Mouse (Mus musculus) gastrocnemius, postnatal 10 days (tissue): ENCODE results near the gene Wdr18. TPM values are rescaled to one million over a fixed set of nuclear protein-coding genes. Genes with fewer than 3 reads are reported as not detected.

Experiments
- DNase-seq: peaks from one replicate; pipeline ENCODE4 v3.0.0; 2021; ENCODE audit warnings: mixed read lengths
- total RNA-seq, 2 experiments: library from RNA; stranded (reverse); gene quantifications; 2 replicates each; pipeline ENCODE4 v1.2.3; 2021

Gene Wdr18
- total RNA-seq, 2 experiments from 2014 or later: 18.0 to 21.8 TPM

- no peak for DNase-seq
Measured at GRCm38 (mm10) chr10:79977324-79977723, 17.4 kb downstream of the Wdr18 start.

- no peak for DNase-seq
Measured at GRCm38 (mm10) chr10:79978061-79978460, 18.1 kb downstream of the Wdr18 start.

GRCm38 (mm10) chr10:79979401-79980155, 19.6 kb downstream of the Wdr18 start:
- no peak for DNase-seq

GRCm38 (mm10) chr10:79983205-79983604, 23.3 kb downstream of the Wdr18 start:
- no peak for DNase-seq

GRCm38 (mm10) chr10:79983670-79984069, 23.7 kb downstream of the Wdr18 start:
- peak; percentile 73 for DNase-seq

GRCm38 (mm10) chr10:79984195-79984816, 24.4 kb downstream of the Wdr18 start, which contains the start of gene Tmem259:
Gene Tmem259, minus strand, starts transcription at chr10:79984330.
- peak; percentile 84 for DNase-seq

- DNase-seq: peak; percentile 88
Measured at GRCm38 (mm10) chr10:79984871-79985270, 24.9 kb downstream of the Wdr18 start.

- peak; percentile 57 for DNase-seq
Measured at GRCm38 (mm10) chr10:79985334-79986231, 25.6 kb downstream of the Wdr18 start.

- DNase-seq: peak; percentile 53
Measured at GRCm38 (mm10) chr10:79986232-79986878, 26.4 kb downstream of the Wdr18 start.

GRCm38 (mm10) chr10:79986963-79987362, 27.0 kb downstream of the Wdr18 start:
- DNase-seq: peak; percentile 91

- DNase-seq: no peak
Measured at GRCm38 (mm10) chr10:79987771-79988505, 28.0 kb downstream of the Wdr18 start.

GRCm38 (mm10) chr10:79988506-79989271, 28.7 kb downstream of the Wdr18 start, which contains the start of gene Cnn2:
Gene Cnn2, plus strand, starts transcription at chr10:79988584.
- DNase-seq: peak; percentile 62

GRCm38 (mm10) chr10:79989272-79989786, 29.4 kb downstream of the Wdr18 start:
- DNase-seq: no peak

GRCm38 (mm10) chr10:79989870-79990269, 29.9 kb downstream of the Wdr18 start:
- no peak for DNase-seq

- DNase-seq: no peak
Measured at GRCm38 (mm10) chr10:79991099-79991498, 31.1 kb downstream of the Wdr18 start.

- no peak for DNase-seq
Measured at GRCm38 (mm10) chr10:79991548-79991947, 31.6 kb downstream of the Wdr18 start.

- no peak for DNase-seq
Measured at GRCm38 (mm10) chr10:79994397-79995115, 34.6 kb downstream of the Wdr18 start.

- no peak for DNase-seq
Measured at GRCm38 (mm10) chr10:79995636-79996035, 35.7 kb downstream of the Wdr18 start.

GRCm38 (mm10) chr10:79996272-79997033, 36.5 kb downstream of the Wdr18 start, which contains the start of gene Abca7:
Gene Abca7, plus strand, starts transcription at chr10:79996494.
- DNase-seq: peak; percentile 99
